Mouse (Mus musculus): ENCODE data around the gene Slc16a5.
A peak's percentile ranks its signal among the peaks of the same experiment; 100 is the strongest.
"Not testable (repeated sequence)": the region's sequence is repeated elsewhere in the genome, so short reads cannot be mapped to it uniquely, and the experiment has no call there.

Slc16a5 gene

DNA sequence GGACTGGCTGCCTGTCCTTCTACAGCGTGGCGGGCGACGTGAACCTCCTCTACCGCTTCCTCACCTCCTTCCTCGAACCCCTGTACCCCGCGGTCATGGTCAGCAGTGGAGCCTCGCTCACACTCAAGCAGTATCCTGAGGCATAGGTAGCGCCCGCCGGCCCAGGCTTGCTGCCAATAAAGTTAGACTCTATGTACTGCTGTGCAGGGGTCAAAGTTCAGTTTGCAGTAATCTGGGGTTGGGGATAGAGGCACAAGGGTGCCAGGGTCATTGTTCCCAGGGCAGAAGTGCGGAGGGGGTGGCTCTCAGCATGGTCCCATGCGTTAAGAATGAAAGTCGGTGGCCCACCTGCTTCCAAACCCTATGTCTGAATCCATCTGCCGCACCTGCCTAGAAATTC is 14.2 kb upstream of the Slc16a5 start:
- DNase-seq (ENCODE audit: low spot score) = no peak

DNA sequence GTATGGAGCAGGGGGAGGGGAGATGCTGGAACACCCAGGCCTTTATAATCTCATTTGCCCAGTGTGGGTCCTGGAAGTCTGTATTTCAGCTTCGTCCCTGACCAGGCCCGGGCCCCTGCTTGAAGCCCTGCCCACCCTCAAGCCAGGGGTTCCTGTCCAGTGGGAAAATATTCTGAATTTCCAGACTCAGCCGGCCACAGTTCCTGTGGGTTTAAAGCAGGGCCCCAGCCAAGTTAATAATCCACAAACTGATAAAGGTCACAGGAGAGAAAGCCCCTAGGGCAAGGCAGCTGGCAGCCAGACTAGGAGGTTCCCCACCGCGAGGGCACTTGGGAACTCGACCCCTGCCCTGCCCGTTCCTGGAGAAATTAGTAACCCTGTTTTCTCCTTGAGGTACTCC is 13.3 kb upstream of the Slc16a5 start:
- DNase-seq (ENCODE audit: low spot score) = no peak

DNA sequence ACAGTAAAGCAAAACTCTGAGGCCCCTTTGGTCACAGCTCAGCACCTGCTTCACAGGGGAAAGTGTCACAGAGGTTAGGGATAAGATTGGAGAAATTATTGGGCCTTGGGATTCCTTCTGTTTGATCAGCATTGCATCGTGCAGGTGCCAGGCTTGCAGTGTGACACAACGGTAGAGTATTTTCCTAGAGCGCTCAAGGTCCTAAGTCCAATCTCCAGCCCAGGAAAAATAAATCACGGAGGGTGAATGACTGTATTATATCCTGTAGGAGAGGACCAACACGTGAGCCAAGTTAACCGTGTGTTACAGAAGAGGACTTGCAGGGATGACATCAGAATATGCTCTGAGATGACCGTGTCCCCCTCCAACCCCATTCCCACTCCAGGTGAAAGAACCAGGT is 12.1 kb upstream of the Slc16a5 start:
- DNase-seq (ENCODE audit: low spot score) = no peak

DNA sequence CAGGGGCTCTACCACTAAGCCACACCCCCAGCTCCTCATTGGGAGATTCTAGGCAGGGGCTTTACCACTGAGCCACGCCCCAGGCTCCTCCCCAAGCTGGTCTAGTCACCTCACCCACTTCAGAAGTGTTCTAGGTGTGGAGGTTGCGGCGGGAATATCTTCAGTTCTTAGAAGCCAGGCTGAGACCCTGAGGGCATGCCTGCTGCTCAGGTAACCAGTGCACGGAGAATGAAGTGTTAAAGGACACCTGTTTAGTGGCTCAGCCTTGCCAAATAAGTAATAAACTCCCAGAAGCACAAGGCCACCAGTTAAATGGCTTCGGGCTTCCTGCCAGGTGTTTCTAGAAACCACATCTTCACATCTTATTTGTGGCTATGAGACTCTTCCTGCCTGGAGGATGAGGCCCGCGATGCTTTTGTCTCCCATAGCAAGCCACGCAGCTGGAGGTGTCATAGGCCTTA is 10.5 kb upstream of the Slc16a5 start:
- DNase-seq (ENCODE audit: low spot score) = no peak

DNA sequence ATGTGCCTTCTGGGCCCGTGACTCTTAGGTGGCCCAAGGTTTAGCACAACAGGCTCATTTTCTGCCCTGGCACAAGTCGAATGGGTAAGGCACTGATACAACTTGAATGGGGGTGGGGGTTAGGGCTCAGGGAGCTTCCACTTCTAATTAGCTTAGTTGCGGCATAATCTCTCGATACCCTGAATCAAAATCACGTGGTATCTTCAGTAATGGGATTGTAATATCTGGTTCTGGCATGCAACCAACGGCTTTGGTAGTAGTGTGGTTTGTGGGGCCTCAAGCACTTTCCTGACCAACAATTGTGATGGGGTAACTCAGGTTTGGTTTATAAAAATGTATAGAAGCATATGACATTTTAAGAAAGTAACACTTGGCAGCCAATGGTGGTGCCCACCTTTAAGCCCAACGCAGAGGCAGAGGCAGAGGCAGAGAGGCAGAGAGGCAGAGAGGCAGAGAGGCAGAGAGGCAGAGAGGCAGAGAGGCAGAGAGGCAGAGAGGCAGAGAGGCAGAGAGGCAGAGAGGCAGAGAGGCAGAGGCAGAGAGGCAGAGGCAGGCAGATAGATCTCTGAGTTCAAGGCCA is 9.9 kb upstream of the Slc16a5 start:
- no peak for DNase-seq (ENCODE audit: low spot score)

DNA sequence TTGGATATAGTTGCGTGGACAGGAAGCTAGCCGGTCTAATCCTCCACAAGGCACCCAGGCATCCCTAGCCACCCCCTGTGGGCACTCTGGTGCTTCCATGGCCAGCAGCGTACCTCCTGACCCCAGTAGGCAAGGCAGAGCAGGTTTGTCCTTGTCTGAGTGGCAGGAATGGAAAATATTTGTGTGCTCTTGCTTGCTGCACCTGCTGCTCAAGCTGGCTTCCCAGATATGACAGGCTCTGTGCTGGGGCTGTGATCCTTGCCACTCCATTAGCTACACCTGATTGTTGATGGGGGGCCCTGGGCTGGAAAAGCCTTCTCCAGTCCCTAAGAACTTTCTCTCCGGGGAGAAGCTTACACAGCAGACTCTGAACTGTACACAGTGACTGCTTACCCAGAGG is 9.0 kb upstream of the Slc16a5 start:
- no peak for DNase-seq (ENCODE audit: low spot score)

DNA sequence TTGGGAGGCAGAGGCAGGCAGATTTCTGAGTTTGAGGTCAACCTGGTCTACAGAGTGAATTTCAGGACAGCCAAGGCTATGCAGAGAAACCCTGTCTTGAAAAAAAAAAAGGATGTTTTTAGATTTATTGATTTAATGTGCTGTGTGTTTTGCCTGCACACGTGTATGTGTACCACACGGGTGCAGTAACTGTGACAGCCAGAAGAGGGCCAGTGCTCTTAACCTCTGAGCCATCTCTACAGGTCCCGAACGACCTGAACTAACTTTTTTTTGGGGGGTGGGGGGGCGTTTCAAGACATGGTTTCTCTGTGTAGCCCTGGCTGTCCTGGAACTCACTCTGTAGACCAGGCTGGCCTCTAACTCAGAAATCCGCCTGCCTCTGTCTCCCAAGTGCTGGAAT is 7.5 kb upstream of the Slc16a5 start:
- DNase-seq (ENCODE audit: low spot score) = not testable (repeated sequence)

DNA sequence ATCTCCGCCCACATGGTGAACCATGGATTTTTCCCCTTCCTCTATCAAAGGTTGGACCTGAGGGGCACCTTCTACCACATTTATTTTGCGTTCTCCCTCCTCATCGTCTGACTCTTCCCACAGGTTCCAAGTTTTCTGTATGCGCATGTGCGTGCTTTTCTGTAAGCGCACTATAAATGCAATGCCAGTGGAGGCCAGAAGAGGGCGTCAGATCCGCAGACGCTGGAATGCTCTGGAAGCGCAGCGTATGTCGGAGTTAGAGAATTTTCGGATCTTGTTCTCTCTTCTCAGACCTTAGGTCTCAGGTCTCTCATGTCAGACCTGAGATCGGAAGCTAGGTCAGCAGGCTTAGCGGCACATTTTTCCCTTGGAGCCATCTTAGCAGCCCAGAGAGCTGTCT is 6.7 kb upstream of the Slc16a5 start:
- DNase-seq (ENCODE audit: low spot score) = no peak

DNA sequence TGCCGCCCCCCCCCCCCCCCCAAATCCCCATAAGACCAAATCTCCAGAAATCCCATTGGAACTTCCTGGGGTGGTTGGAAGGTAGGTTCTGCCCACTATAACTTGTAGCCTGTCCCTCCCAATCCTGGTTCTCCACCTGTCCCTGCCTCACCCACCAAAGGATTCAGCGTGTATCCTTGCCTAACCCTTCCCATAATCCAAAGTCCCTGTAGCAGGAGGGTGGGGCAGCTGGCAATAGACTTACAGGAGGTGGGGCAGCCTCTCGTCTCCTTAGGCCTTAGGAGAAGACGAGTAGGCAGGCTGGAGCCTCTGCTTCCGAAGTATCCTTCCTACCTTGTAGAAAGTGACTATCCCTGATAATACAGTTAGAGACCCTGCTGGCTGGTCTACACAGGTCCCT is 6.1 kb upstream of the Slc16a5 start:
- DNase-seq (ENCODE audit: low spot score) = no peak

DNA sequence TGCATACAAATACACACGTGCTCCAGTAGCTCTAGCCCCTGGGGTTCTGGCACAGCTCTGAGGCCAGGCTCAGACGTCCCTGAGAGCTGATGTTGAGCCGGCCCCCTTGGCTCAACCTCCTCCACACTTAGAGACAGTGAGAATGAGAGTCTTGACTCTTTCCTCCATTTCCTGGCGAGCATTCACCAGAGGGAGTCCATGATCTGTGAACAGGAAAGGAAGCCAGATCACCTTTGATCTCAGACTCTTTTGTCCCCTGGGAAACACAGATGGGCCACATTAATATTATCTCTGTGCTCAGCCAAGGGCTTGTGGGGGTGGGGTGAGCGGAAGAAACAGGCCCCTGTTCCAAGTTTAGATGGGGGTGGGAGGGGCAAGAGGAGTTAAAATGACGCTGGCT is 4.9 kb upstream of the Slc16a5 start:
- DNase-seq (ENCODE audit: low spot score) = no peak

DNA sequence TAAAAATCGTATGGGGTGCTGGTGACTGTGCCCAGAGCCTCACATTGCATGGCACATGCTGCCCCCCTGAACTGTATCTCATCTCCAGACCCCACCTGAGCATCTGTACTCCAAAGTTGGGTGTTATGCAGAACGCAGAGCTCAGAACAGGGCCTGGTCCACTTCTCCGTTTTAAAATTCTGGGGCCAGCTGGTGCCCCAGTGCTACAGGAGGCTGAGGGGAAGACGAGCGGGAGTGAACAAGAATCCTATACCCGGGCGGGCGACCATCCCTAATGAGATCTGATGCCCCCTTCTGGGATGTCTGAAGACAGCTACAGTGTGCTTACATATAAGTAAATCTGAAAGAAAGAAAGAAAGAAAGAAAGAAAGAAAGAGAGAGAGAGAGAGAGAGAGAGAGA is 1.3 kb upstream of the Slc16a5 start:
- DNase-seq (ENCODE audit: low spot score) = no peak

DNA sequence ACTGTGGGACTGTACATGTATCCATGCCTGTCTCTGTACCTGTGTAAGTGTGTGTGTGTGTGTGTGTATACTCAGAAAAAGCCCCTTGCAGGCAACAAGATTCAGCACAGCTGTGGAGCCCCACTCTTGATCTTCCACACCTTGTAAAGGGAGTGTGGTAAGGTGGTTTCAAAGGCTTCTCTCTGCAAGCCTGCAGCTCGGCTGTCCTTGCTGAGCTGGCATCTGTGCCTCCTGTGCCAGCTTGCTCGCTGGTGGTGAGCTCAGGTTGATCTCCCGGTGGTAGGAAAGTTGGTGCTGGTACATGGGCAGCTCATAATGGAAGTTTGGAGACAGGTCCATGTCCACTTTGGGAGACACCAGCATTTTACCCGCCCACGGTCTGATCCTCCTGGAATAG is 430 bp upstream of the Slc16a5 start:
- no peak for DNase-seq (ENCODE audit: low spot score)

DNA sequence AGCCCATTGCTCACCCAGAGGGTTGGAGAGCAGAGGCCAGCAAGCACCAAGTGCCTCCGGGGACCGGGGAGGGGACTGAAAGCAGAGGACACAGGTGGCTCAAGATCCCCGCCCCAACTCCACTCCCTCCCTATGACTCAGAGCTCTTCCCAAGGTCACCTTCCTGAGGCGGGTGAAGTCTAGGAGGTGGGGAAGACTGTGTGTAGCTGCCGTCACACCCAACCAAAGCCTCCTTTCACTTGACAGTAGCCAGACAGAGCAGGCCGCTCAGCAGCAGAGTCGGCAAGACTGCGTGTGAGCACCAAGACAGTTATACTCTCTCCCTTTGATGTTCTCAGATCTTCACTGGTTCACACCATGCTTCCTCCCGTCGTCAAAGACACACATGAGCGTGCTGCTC is 1.1 kb downstream of the Slc16a5 start:
- no peak for DNase-seq (ENCODE audit: low spot score)

DNA sequence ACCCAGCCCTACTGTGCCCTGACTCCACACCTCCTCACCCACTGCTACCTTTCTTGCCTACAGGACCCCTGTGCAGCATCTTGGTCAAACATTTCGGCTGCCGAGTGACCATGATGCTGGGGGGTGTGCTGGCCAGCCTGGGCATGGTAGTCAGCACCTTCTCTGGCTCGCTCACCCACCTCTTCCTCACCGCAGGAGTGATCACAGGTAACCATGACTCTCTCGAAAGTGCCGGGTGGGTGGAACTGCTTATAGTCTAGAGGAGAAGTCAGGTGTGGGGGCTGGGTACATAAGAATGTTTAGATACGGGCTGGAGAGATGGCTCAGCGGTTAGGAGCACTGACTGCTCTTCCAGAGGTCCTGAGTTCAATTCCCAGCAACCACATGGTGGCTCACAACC is 2.6 kb downstream of the Slc16a5 start:
- no peak for DNase-seq (ENCODE audit: low spot score)

DNA sequence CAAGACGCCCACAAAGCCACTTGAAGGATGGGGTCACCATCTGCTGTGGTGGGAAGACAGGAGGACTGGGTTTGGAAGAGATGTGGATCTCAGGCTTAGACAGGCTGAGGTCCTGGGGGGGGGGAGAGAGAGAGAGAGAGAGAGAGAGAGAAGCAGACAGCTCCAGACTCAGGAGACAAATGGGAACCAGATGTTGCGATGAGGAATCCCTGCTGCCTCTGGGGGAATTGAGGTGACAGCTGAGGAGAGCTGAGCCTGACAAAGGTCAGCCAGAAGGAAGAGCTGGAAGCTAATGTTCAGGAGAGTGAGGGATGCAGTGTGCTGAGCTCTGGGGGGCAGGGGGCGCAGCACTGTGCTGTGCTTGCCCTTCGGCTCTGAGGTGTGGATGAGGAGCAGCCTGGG is 4.9 kb downstream of the Slc16a5 start:
- no peak for DNase-seq (ENCODE audit: low spot score)

DNA sequence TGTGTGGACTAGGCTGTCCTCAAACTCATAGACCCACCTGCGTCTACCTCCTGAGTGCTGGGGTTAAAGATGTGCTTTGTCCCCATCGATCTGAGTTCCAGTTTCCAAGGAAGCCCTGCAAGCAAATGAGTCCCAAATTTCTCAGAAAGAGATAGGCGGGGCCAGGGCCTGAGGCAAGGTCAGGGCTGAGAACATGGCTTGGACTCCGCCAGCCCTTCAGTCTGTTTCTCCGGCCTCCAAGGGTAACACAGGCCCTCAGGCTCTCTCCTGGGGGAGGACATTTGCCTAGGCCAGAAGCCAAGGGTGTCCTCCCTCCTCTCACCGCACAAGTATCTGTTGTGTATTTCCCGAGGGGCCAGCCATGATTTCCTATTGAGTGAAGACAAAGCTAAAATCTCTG is 9.9 kb downstream of the Slc16a5 start:
- no peak for DNase-seq (ENCODE audit: low spot score)

DNA sequence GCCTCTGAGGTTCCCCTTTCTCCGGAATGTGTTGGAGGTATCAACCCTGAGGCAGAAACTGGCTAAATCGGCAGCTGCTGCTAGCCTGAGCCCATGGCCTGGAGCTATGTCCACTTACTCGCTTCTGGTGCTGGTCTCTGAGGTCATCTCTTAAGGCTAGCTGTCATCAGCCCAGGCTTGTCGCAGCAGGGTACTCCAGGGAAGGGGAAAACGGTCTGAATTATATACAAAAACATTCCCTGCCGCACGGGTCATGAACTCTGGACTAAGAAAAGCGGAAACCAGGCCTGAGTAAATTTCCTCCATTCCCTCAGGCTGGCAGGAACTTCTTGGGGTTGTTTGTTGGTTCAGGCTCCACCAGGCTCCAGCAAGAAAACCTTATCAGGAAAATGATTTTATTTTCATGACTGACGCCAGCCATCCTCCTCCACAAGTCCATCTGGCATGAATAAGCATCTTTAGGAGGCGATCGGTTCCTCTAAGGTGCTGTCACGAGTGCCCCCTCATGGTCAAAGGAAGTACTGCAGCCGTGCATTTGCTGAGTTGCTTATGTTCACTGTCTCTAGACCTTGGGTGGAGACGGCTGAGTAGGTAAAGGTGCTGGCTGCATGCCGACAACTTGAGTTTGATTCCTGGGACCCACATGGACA is 11.5 kb downstream of the Slc16a5 start:
- DNase-seq (ENCODE audit: low spot score) = peak; percentile 99

DNA sequence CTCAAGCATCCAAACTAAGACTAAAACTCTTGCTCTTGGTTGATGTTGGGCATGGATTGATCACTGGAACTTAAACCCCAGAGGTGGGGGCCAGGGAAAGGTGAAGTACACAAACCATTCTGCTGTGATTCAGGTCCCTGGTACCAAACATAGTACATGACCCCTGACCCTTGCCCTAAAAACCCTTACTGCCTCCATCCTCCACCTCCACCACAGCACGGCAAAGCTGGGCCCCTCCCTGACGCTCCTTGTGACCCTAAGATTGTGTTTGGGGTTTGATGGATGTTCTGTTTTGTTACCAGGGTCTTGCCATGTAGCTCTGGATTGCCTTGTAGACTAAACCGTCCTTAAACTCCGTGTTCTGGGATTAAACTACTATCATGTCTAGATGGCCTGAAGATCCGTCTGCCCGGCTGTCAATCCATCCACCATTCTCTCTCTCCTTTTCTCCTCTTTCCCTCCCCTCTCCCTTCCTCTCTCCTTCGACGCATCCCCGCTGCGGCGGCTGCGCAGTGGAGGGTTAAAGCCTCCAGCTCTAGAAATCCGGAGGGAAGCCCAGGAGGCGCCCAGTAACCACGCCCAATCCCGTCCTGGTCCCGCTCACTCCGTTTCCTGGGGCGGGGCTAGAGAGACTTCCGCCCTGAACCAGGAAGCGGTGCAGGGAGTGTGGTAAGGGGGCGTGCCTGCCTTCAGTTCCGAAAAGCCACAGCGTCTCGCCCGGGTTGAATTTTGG is 12.9 kb downstream of the Slc16a5 start, which contains the start of gene Armc7:
TSS of gene Armc7 (plus strand) at position 643 of the 733 bp plus-strand sequence.
- peak; percentile 69 for DNase-seq (ENCODE audit: low spot score)

DNA sequence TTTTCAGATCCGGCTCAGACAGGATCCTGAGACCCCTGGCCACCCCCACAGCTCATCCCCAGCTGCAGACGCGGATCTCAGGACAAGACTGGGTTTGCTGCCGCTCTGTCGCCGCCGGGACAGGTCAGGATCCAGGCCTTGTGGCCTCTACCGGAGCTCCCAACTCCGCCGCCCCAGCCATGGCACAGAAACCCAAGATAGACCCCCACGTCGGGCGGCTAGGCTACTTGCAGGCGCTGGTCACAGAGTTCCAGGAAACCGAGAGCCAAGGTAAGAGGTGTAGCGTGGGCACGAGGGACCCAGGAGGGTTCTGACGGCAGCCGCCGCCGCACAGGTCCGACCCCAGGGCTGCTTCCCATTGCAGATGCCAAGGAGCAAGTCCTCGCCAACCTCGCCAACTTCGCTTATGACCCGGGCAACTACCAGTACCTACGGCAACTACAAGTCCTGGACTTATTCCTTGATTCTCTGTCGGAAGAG is 13.5 kb downstream of the Slc16a5 start:
- no peak for DNase-seq (ENCODE audit: low spot score)

DNA sequence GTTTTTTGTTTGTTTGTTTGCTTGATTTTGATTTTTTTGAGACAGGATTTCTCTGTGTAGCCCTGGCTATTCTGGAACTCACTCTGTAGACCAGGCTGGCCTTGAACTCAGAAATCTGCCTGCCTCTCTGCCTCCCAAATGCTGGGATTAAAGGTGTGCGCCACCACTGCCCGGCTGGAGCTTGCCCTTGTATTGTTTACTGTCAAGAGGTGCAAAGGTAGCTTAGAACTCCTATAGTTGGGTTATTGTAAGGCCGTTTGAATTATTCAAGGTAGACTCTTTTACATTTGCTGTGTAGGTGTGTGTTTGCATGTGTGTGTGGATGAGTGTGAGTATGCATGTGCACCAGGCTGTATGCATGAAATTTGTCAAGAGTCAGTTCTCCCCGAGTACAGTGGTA is 14.4 kb downstream of the Slc16a5 start:
- not testable (repeated sequence) for DNase-seq (ENCODE audit: low spot score)

DNA sequence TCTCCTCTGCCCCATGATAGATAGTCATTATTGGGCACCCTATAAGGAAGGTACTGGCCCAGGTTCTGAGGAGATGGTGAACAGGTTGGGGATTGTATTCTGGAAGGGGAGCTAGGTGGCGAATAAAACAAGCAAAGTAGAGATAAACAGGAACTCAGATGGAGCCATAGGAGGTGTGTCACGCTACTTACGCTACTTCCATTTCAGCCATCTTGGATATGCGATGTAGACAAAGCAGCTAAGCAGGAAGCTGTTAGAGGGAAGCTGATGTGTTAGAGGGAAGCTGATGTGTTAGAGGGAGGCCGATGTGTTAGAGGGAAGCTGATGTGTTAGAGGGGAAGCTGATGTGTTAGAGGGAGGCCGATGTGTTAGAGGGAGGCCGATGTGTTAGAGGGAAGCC is 15.1 kb downstream of the Slc16a5 start:
- not testable (repeated sequence) for DNase-seq (ENCODE audit: low spot score)

DNA sequence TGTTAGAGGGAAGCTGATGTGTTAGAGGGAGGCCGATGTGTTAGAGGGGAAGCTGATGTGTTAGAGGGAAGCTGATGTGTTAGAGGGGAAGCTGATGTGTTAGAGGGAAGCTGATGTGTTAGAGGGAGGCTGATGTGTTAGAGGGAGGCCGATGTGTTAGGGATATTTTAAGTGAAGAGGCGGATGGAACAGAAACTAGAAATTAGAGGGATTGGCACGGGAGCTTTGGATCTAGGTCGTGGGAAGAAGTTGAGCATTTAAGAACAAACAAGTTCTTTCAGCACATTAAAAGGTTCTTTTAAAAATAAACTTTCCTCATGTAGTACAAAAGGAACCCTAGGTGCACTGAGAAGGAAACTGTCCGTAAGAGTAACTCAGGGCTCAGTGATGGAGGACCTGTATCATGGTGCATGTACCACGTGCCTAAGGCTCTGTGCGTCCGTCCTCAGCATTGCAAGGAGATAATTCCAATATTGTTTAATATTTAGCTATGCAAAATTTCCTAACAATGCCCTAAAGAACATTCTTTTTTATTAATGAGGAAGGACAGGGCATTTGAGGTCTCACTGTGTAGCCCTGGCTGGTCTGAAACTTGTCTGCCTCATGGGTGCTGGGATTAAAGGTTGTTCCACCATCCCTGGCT is 16.1 kb downstream of the Slc16a5 start:
- DNase-seq (ENCODE audit: low spot score) = no peak

All from layer of hippocampus, adult 9-10 months (tissue).